Mouse (Mus musculus): Measurements from ENCODE around the gene Gm4201. TPM values are rescaled to one million over a fixed set of nuclear protein-coding genes. Genes with fewer than 3 reads are reported as not detected.
"Not testable (repeated sequence)": the region's sequence is repeated elsewhere in the genome, so short reads cannot be mapped to it uniquely, and the experiment has no call there.

Gene Gm4201
- polyA plus RNA-seq (2014; fragmentation: Nextera tagmentation; extraction: Ambion mirVana) = not detected in 2 replicates

DNA sequence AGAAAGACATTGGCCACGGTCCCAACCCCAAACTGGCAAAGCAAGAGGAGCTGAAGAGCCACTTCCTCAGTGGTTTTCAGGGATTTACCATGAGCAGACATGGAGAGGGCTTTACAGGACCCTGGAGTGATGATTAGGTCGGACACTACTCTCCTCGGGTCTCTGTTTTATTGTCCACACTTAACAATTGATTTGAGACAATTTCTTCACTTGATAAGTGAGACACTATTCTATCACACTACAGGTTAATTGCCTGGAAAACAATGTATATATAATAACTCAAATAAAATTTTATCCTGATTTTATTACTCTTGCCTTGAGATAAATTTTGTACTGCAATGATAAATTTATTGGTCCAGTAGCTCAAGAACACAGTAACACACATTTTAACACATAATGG, at the start of gene Gm4201:
Gene Gm4201, minus strand, starts transcription at position 101 of the 400 bp plus-strand sequence.
- not testable (repeated sequence) for H3K4me2 ChIP-seq; H3K4me1 ChIP-seq (ENCODE audit: control insufficient read depth, insufficient read depth, low read length); H3K27ac ChIP-seq (ENCODE audit: low read depth, low read length); H3K36me3 ChIP-seq (ENCODE audit: control insufficient read depth, insufficient read depth, low read length); ATAC-seq (replicated peaks; ENCODE audit: insufficient number of reproducible peaks, low FRiP score, low TSS enrichment); H3K9me3 ChIP-seq (replicated peaks; ENCODE audit: control insufficient read depth, low read length); H3K4me3 ChIP-seq (ENCODE audit: low read depth, low read length); H3K9ac ChIP-seq (ENCODE audit: low read depth, low read length); H3K27me3 ChIP-seq (ENCODE audit: control insufficient read depth, insufficient read depth, low read length)
- no CpG with 5 or more reads among the region's 3 CpGs for WGBS (ENCODE audit: insufficient replicate concordance)

DNA sequence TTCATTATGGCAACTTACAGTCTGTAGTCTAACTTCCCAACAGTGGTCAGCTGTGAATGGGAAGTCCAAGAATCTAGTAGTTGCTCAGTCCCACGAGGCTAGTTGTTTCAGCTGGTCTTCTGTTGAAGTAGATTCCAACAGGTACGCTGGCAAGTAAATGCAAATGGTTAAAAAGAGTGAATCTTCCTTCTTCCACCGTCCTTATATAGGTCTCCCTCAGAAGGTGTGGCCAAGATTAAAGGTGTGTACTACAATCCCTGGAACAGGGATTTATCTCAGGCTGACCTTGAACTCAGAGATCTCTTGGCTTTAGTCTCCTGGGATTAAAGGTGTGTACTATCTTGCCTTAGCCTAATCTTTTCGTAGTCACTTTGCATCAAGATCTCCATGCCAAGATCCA, 22.9 kb upstream of the Gm4201 start, which contains the start of gene Gm4565:
Gene Gm4565, minus strand, starts transcription at position 101 of the 400 bp plus-strand sequence.
- not testable (repeated sequence) for H3K9ac ChIP-seq (ENCODE audit: low read depth, low read length); H3K27ac ChIP-seq (ENCODE audit: low read depth, low read length); H3K4me1 ChIP-seq (ENCODE audit: control insufficient read depth, insufficient read depth, low read length); H3K4me2 ChIP-seq; H3K36me3 ChIP-seq (ENCODE audit: control insufficient read depth, insufficient read depth, low read length); H3K27me3 ChIP-seq (ENCODE audit: control insufficient read depth, insufficient read depth, low read length); H3K9me3 ChIP-seq (replicated peaks; ENCODE audit: control insufficient read depth, low read length); ATAC-seq (replicated peaks; ENCODE audit: insufficient number of reproducible peaks, low FRiP score, low TSS enrichment); H3K4me3 ChIP-seq (ENCODE audit: low read depth, low read length)
- WGBS (ENCODE audit: insufficient replicate concordance) = 49% methylated on average over 2 of the region's 4 CpGs

GRCm38 (mm10) chr7:22534787-22535186, 30.4 kb downstream of the Gm4201 start, which contains the start of gene Gm8677:
Gene Gm8677 (minus strand): TSS chr7:22534887.
- not testable (repeated sequence) for H3K9me3 ChIP-seq (replicated peaks; ENCODE audit: control insufficient read depth, low read length); H3K4me1 ChIP-seq (ENCODE audit: control insufficient read depth, insufficient read depth, low read length); H3K9ac ChIP-seq (ENCODE audit: low read depth, low read length); H3K36me3 ChIP-seq (ENCODE audit: control insufficient read depth, insufficient read depth, low read length); H3K4me3 ChIP-seq (ENCODE audit: low read depth, low read length); H3K4me2 ChIP-seq; H3K27me3 ChIP-seq (ENCODE audit: control insufficient read depth, insufficient read depth, low read length); H3K27ac ChIP-seq (ENCODE audit: low read depth, low read length); ATAC-seq (replicated peaks; ENCODE audit: insufficient number of reproducible peaks, low FRiP score, low TSS enrichment)
- WGBS (ENCODE audit: insufficient replicate concordance) = no CpG with 5 or more reads among the region's 1 CpGs

- ATAC-seq (replicated peaks; ENCODE audit: insufficient number of reproducible peaks, low FRiP score, low TSS enrichment) = not testable (repeated sequence)
- WGBS (ENCODE audit: insufficient replicate concordance) = no CpG with 5 or more reads among the region's 3 CpGs
Observed at GRCm38 (mm10) chr7:22522667-22523066, 42.5 kb downstream of the Gm4201 start, which contains the start of gene Vmn1r152. Gene Vmn1r152 (plus strand): TSS chr7:22522967.

More at GRCm38 (mm10) chr7:22522667-22523066, 42.5 kb downstream of the Gm4201 start, which contains the start of gene Vmn1r152:
- not testable (repeated sequence) for H3K36me3 ChIP-seq (ENCODE audit: control insufficient read depth, insufficient read depth, low read length); H3K27ac ChIP-seq (ENCODE audit: low read depth, low read length); H3K4me3 ChIP-seq (ENCODE audit: low read depth, low read length); H3K9me3 ChIP-seq (replicated peaks; ENCODE audit: control insufficient read depth, low read length); H3K4me2 ChIP-seq; H3K9ac ChIP-seq (ENCODE audit: low read depth, low read length); H3K4me1 ChIP-seq (ENCODE audit: control insufficient read depth, insufficient read depth, low read length); H3K27me3 ChIP-seq (ENCODE audit: control insufficient read depth, insufficient read depth, low read length)

Other genes with a start within 250 kb of the Gm4201 start
- gene Gm4187, start 235.6 kb downstream of the Gm4201 start, polyA plus RNA-seq (2014; fragmentation: Nextera tagmentation; extraction: Ambion mirVana) = not detected in 2 replicates
- not detected in 2 replicates for gene Gm8660, start 194.3 kb downstream of the Gm4201 start, polyA plus RNA-seq (2014; fragmentation: Nextera tagmentation; extraction: Ambion mirVana)
- gene Vmn1r148, start 151.8 kb downstream of the Gm4201 start, polyA plus RNA-seq (2014; fragmentation: Nextera tagmentation; extraction: Ambion mirVana) = not detected in 2 replicates
- not detected in 2 replicates for gene Vmn1r149, start 127.1 kb downstream of the Gm4201 start, polyA plus RNA-seq (2014; fragmentation: Nextera tagmentation; extraction: Ambion mirVana)
- gene Gm10665, start 101.3 kb downstream of the Gm4201 start, polyA plus RNA-seq (2014; fragmentation: Nextera tagmentation; extraction: Ambion mirVana) = not detected in 2 replicates
- gene Vmn1r151, start 65.7 kb downstream of the Gm4201 start, polyA plus RNA-seq (2014; fragmentation: Nextera tagmentation; extraction: Ambion mirVana) = not detected in 2 replicates
- gene Vmn1r152, start 42.4 kb downstream of the Gm4201 start, polyA plus RNA-seq (2014; fragmentation: Nextera tagmentation; extraction: Ambion mirVana) = not detected in 2 replicates
- gene Gm8677, start 30.5 kb downstream of the Gm4201 start, polyA plus RNA-seq (2014; fragmentation: Nextera tagmentation; extraction: Ambion mirVana) = not detected in 2 replicates
- not detected in 2 replicates for gene Gm4565, start 22.8 kb upstream of the Gm4201 start, polyA plus RNA-seq (2014; fragmentation: Nextera tagmentation; extraction: Ambion mirVana)
- gene Vmn1r155, start 92.7 kb upstream of the Gm4201 start, polyA plus RNA-seq (2014; fragmentation: Nextera tagmentation; extraction: Ambion mirVana) = not detected in 2 replicates
- gene Gm8693, start 127.0 kb upstream of the Gm4201 start, polyA plus RNA-seq (2014; fragmentation: Nextera tagmentation; extraction: Ambion mirVana) = not detected in 2 replicates
- gene Gm4567, start 154.4 kb upstream of the Gm4201 start, polyA plus RNA-seq (2014; fragmentation: Nextera tagmentation; extraction: Ambion mirVana) = not detected in 2 replicates
- not detected in 2 replicates for gene Vmn1r157, start 196.4 kb upstream of the Gm4201 start, polyA plus RNA-seq (2014; fragmentation: Nextera tagmentation; extraction: Ambion mirVana)
- not detected in 2 replicates for gene Vmn1r158, start 225.4 kb upstream of the Gm4201 start, polyA plus RNA-seq (2014; fragmentation: Nextera tagmentation; extraction: Ambion mirVana)